Mouse (Mus musculus) limb, embryonic 13.5 days (tissue): Measurements from ENCODE around the gene Slc6a17. TPM values are rescaled to one million over a fixed set of nuclear protein-coding genes. Genes with fewer than 3 reads are reported as not detected.

Source experiments
- ATAC-seq: fragments of 200-750 bp; cut with Nextera tagmentation; 2 replicates; pipeline ENCODE4 v1.8.0; 2017; ENCODE audit warnings: low read depth, moderate number of reproducible peaks, moderate TSS enrichment; ENCODE audit not compliant: low FRiP score
- H3K27ac ChIP-seq: fragments of 300-500 bp; sonication (generic); 2 replicates; pipeline ENCODE4 v1.5.1; 2015; ENCODE audit warnings: inconsistent platforms, mild to moderate bottlenecking, moderate library complexity
- H3K27me3 ChIP-seq: fragments of 300-500 bp; sonication (generic); 2 replicates; pipeline ENCODE4 v1.6.1; 2015; ENCODE audit warnings: mild to moderate bottlenecking, inconsistent platforms
- H3K36me3 ChIP-seq: fragments of 300-500 bp; sonication (generic); 2 replicates; pipeline ENCODE4 v1.6.1; 2015; ENCODE audit warnings: inconsistent platforms, mild to moderate bottlenecking, moderate library complexity
- H3K4me1 ChIP-seq: fragments of 300-500 bp; sonication (generic); 2 replicates; pipeline ENCODE4 v1.6.1; 2015; ENCODE audit warnings: inconsistent platforms
- H3K4me2 ChIP-seq: fragments of 300-500 bp; sonication (generic); replicated peaks from 2 replicates; pipeline ENCODE4 v1.6.1; 2015; ENCODE audit warnings: inconsistent platforms, mild to moderate bottlenecking, moderate library complexity
- H3K4me3 ChIP-seq: fragments of 300-500 bp; sonication (generic); 2 replicates; pipeline ENCODE4 v1.5.1; 2015; ENCODE audit warnings: moderate library complexity, mild to moderate bottlenecking, inconsistent platforms
- H3K9ac ChIP-seq: fragments of 300-500 bp; sonication (generic); 2 replicates; pipeline ENCODE4 v1.6.1; 2015; ENCODE audit warnings: mild to moderate bottlenecking, inconsistent platforms
- H3K9me3 ChIP-seq: fragments of 300-500 bp; sonication (generic); 2 replicates; pipeline ENCODE4 v1.6.1; 2016; ENCODE audit warnings: inconsistent platforms
- WGBS: fragments of 180-500 bp; shearing (Covaris S2); methylation state at CpG from one replicate; pipeline ENCODE4 v1.1.7; 2015; 5-methylcytosine and 5-hydroxymethylcytosine counted together
- polyA plus RNA-seq: library from polyadenylated mRNA; unstranded; fragments of >200 nt; fragmentation: Nextera tagmentation; extraction: Ambion mirVana; gene quantifications from 2 replicates; pipeline ENCODE4 v1.2.1, GENCODE M21; 2015

Slc6a17 gene
- 5.3 and 5.9 TPM in 2 replicates for polyA plus RNA-seq

GRCm38 (mm10) chr3:107517631-107518108 is at the start of gene Slc6a17:
TSS of gene Slc6a17 (minus strand) at chr3:107518018.
- Histone ChIP-seq H3K27me3 (peaks cover 52% of the 10 kb centered on the region), H3K9me3 (no peaks in the 10 kb centered on the region), H3K4me2 (peak within 1 kb of the TSS; percentile 98), H3K4me3 (peak within 1 kb of the TSS; percentile 65), H3K36me3 (no peaks in the 10 kb centered on the region), H3K4me1 (peaks cover 13% of the 10 kb centered on the region), H3K9ac (peak within 1 kb of the TSS; percentile 74), H3K27ac (0 out of 2 replicates have a peak within 1 kb of the TSS, but pooled peaks have one; percentile 33)
- under 1% methylated on average over 55 of the region's 68 CpGs for WGBS
- ATAC-seq, result peak; percentile 84

- no peak overlapping the region for H3K4me2 ChIP-seq
- no peaks in the 10 kb centered on the region for H3K9me3 ChIP-seq
- WGBS, result 17% methylated on average over 3 of the region's 3 CpGs
- H3K4me1 ChIP-seq, result peaks cover 24% of the 10 kb centered on the region
- peaks cover 28% of the 10 kb centered on the region for H3K27me3 ChIP-seq
- H3K4me3 ChIP-seq, result no peak overlapping the region
- no peaks in the 10 kb centered on the region for H3K36me3 ChIP-seq
- H3K9ac ChIP-seq, result no peak overlapping the region
- no peak overlapping the region for H3K27ac ChIP-seq
- ATAC-seq, result no peak
These were observed 47.5 kb upstream of the Slc6a17 start for GRCm38 (mm10) chr3:107565331-107565730.

GRCm38 (mm10) chr3:107563880-107564279 is 46.1 kb upstream of the Slc6a17 start:
- no peak overlapping the region for H3K9ac ChIP-seq
- WGBS, result 17% methylated on average over 4 of the region's 4 CpGs
- H3K4me2 ChIP-seq, result no peak overlapping the region
- no peak for ATAC-seq
- no peak overlapping the region for H3K4me3 ChIP-seq
- H3K27me3 ChIP-seq, result peaks cover 20% of the 10 kb centered on the region
- no peaks in the 10 kb centered on the region for H3K9me3 ChIP-seq
- peaks cover 24% of the 10 kb centered on the region for H3K4me1 ChIP-seq
- no peak overlapping the region for H3K27ac ChIP-seq
- H3K36me3 ChIP-seq, result no peaks in the 10 kb centered on the region

GRCm38 (mm10) chr3:107562591-107562990 is 44.8 kb upstream of the Slc6a17 start:
- H3K4me1 ChIP-seq, result peaks cover 24% of the 10 kb centered on the region
- peaks cover 15% of the 10 kb centered on the region for H3K27me3 ChIP-seq
- no peak overlapping the region for H3K9ac ChIP-seq
- H3K27ac ChIP-seq, result no peak overlapping the region
- no peak overlapping the region for H3K4me3 ChIP-seq
- H3K4me2 ChIP-seq, result no peak overlapping the region
- ATAC-seq, result no peak
- no peaks in the 10 kb centered on the region for H3K36me3 ChIP-seq
- 43% methylated on average over 4 of the region's 4 CpGs for WGBS
- no peaks in the 10 kb centered on the region for H3K9me3 ChIP-seq

- Histone ChIP-seq H3K4me1 (peaks cover 24% of the 10 kb centered on the region), H3K36me3 (no peaks in the 10 kb centered on the region), H3K4me2 (no peak overlapping the region), H3K9ac (no peak overlapping the region), H3K27ac (no peak overlapping the region), H3K9me3 (no peaks in the 10 kb centered on the region), H3K27me3 (peaks cover 13% of the 10 kb centered on the region), H3K4me3 (no peak overlapping the region)
- ATAC-seq, result no peak
- 39% methylated on average over 2 of the region's 2 CpGs for WGBS
These were observed 44.3 kb upstream of the Slc6a17 start for GRCm38 (mm10) chr3:107562104-107562503.

GRCm38 (mm10) chr3:107559183-107559582 is 41.4 kb upstream of the Slc6a17 start:
- Histone ChIP-seq H3K9ac (no peak overlapping the region), H3K27ac (no peak overlapping the region), H3K4me1 (peaks cover 24% of the 10 kb centered on the region), H3K9me3 (no peaks in the 10 kb centered on the region), H3K4me2 (no peak overlapping the region), H3K27me3 (peaks cover 11% of the 10 kb centered on the region), H3K4me3 (no peak overlapping the region), H3K36me3 (no peaks in the 10 kb centered on the region)
- WGBS, result 11% methylated on average over 3 of the region's 3 CpGs
- 0 out of 2 replicates have a peak, but pooled peaks have one; percentile 55 for ATAC-seq

- Histone ChIP-seq H3K27me3 (peaks cover 15% of the 10 kb centered on the region), H3K4me2 (no peak overlapping the region), H3K9me3 (no peaks in the 10 kb centered on the region), H3K9ac (no peak overlapping the region), H3K36me3 (no peaks in the 10 kb centered on the region), H3K27ac (no peak overlapping the region), H3K4me3 (no peak overlapping the region), H3K4me1 (peaks cover 21% of the 10 kb centered on the region)
- 42% methylated on average over 3 of the region's 3 CpGs for WGBS
- no peak for ATAC-seq
These were observed 40.9 kb upstream of the Slc6a17 start for GRCm38 (mm10) chr3:107558740-107559139.

GRCm38 (mm10) chr3:107554842-107555241 is 37.0 kb upstream of the Slc6a17 start, which contains the start of gene Ubl4b:
TSS of gene Ubl4b (minus strand) at chr3:107555073.
- H3K36me3 ChIP-seq, result no peaks in the 10 kb centered on the region
- no peaks in the 10 kb centered on the region for H3K9me3 ChIP-seq
- 79% methylated on average over 2 of the region's 2 CpGs for whole genome bisulfite sequencing
- no peak for ATAC-seq
- H3K4me3 ChIP-seq, result no peak within 1 kb of the TSS
- 0 out of 2 replicates have a peak, but pooled peaks cover 3% of the 10 kb centered on the region for H3K4me1 ChIP-seq
- H3K4me2 ChIP-seq, result no peak within 1 kb of the TSS
- no peak within 1 kb of the TSS; the same call in 1 of the 2 replicates for H3K9ac ChIP-seq
- H3K27me3 ChIP-seq, result peaks cover 23% of the 10 kb centered on the region
- no peak within 1 kb of the TSS for H3K27ac ChIP-seq

- WGBS, result 73% methylated on average over 17 of the region's 17 CpGs
- Histone ChIP-seq H3K27me3 (peaks cover 27% of the 10 kb centered on the region), H3K4me3 (no peak overlapping the region)
These were observed 32.7 kb upstream of the Slc6a17 start for GRCm38 (mm10) chr3:107550409-107551049.

GRCm38 (mm10) chr3:107546956-107547355 is 29.1 kb upstream of the Slc6a17 start:
- H3K4me2 ChIP-seq, result no peak overlapping the region
- peaks cover 21% of the 10 kb centered on the region; the same call in 1 of the 2 replicates for H3K27me3 ChIP-seq
- H3K9ac ChIP-seq, result no peak overlapping the region
- no peaks in the 10 kb centered on the region for H3K9me3 ChIP-seq
- peaks cover 39% of the 10 kb centered on the region for H3K4me1 ChIP-seq
- H3K27ac ChIP-seq, result no peak overlapping the region
- WGBS, result 36% methylated on average over 2 of the region's 2 CpGs
- H3K36me3 ChIP-seq, result no peaks in the 10 kb centered on the region
- ATAC-seq, result peak; percentile 51; the same call in 1 of the 2 replicates
- no peak overlapping the region for H3K4me3 ChIP-seq

More at GRCm38 (mm10) chr3:107550409-107551049, 32.7 kb upstream of the Slc6a17 start:
- ATAC-seq, result no peak
- Histone ChIP-seq H3K27ac (no peak overlapping the region), H3K4me2 (no peak overlapping the region), H3K36me3 (no peaks in the 10 kb centered on the region), H3K4me1 (peaks cover 24% of the 10 kb centered on the region), H3K9ac (no peak overlapping the region), H3K9me3 (no peaks in the 10 kb centered on the region)

GRCm38 (mm10) chr3:107545716-107546412 is 28.0 kb upstream of the Slc6a17 start:
- WGBS, result 15% methylated on average over 10 of the region's 10 CpGs
- Histone ChIP-seq H3K4me2 (no peak overlapping the region), H3K27me3 (peaks cover 20% of the 10 kb centered on the region; the same call in 1 of the 2 replicates), H3K4me3 (no peak overlapping the region), H3K4me1 (peaks cover 39% of the 10 kb centered on the region), H3K27ac (peak overlapping the region; percentile 10; the same call in 1 of the 2 replicates), H3K36me3 (no peaks in the 10 kb centered on the region), H3K9ac (no peak overlapping the region), H3K9me3 (no peaks in the 10 kb centered on the region)
- peak; percentile 49; the same call in 1 of the 2 replicates for ATAC-seq

GRCm38 (mm10) chr3:107545278-107545677 is 27.5 kb upstream of the Slc6a17 start:
- peaks cover 42% of the 10 kb centered on the region for H3K4me1 ChIP-seq
- H3K4me3 ChIP-seq, result no peak overlapping the region
- H3K36me3 ChIP-seq, result no peaks in the 10 kb centered on the region
- ATAC-seq, result no peak
- no peaks in the 10 kb centered on the region for H3K9me3 ChIP-seq
- H3K9ac ChIP-seq, result no peak overlapping the region
- peak overlapping the region; percentile 10; the same call in 1 of the 2 replicates for H3K27ac ChIP-seq
- no peak overlapping the region for H3K4me2 ChIP-seq
- peaks cover 21% of the 10 kb centered on the region; the same call in 1 of the 2 replicates for H3K27me3 ChIP-seq
- 29% methylated on average over 5 of the region's 5 CpGs for WGBS
